Mouse (Mus musculus) MEL (cell line): Measurements from ENCODE around the gene Xpo1.

ENCODE experiments used
- CTCF ChIP-seq, 3 experiments: IDR thresholded peaks in 2 of 3; conservative IDR thresholded peaks in 1 of 3; 2 replicates each; pipeline ENCODE4 v1.5.1; 2011 to 2012; ENCODE audit warnings: low read length in 3 of 3, low read depth in 2 of 3, mild to moderate bottlenecking in 2 of 3, improper control_type of control experiment in 1 of 3, inconsistent platforms in 1 of 3, mixed read lengths in 1 of 3, moderate library complexity in 1 of 3; ENCODE audit not compliant: control insufficient read depth in 1 of 3, insufficient read depth in 1 of 3, poor library complexity in 1 of 3, severe bottlenecking in 1 of 3
- GATA1 ChIP-seq: IDR thresholded peaks from 2 replicates; pipeline ENCODE4 v1.6.1; 2011; ENCODE audit warnings: low read depth, low read length, improper control_type of control experiment

DNA sequence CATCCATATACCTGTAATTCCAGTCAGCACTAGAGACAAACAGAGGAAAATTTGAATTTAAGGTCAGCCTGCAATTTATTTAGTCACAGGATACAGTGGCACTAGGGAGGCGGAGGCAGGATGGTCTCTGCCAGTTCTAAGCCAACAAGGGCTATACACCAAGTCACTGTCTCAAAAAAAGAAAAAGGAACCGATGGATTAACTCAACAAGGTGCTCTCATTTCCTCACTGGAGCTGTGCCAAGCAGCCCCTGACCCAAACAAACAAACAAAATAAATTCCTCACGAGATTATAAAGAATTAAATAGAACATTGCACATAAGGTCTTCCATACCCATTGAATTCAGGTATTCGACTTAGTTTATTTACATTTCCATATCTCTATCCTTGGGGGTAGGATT, 1.9 kb upstream of the Xpo1 start:
- TF ChIP-seq GATA1 (no peak), CTCF (IDR thresholded peaks at IDR 0.05 in 2 of 3, conservative IDR thresholded peaks at IDR 0.05 in 1 of 3; ENCODE audit: control insufficient read depth in 1 of 3, insufficient read depth in 1 of 3, low read depth in 2 of 3, low read length in 3 of 3, poor library complexity in 1 of 3, severe bottlenecking in 1 of 3) (no peak)
